Mouse (Mus musculus) embryonic facial prominence, embryonic 15.5 days (tissue): ENCODE measurements around the gene Zfp991. TPM values are rescaled to one million over a fixed set of nuclear protein-coding genes. Genes with fewer than 3 reads are reported as not detected.
A peak's percentile ranks its signal among the peaks of the same experiment; 100 is the strongest.
"Not testable (repeated sequence)": the region's sequence is repeated elsewhere in the genome, so short reads cannot be mapped to it uniquely, and the experiment has no call there.

Experiments
- ATAC-seq: fragments of 200-750 bp; cut with Nextera tagmentation; 2 replicates; pipeline ENCODE4 v1.8.0; 2017; ENCODE audit warnings: low read depth, moderate TSS enrichment; ENCODE audit not compliant: insufficient number of reproducible peaks, low FRiP score, low TSS enrichment
- H3K27ac ChIP-seq: fragments of 300-500 bp; sonication (generic); replicated peaks from 2 replicates; pipeline ENCODE4 v1.5.1; 2015; ENCODE audit warnings: mild to moderate bottlenecking, inconsistent platforms
- H3K27me3 ChIP-seq: fragments of 300-500 bp; sonication (generic); 2 replicates; pipeline ENCODE4 v1.6.1; 2015; ENCODE audit warnings: inconsistent platforms
- H3K36me3 ChIP-seq: fragments of 300-500 bp; sonication (generic); 2 replicates; pipeline ENCODE4 v1.6.1; 2015; ENCODE audit warnings: mild to moderate bottlenecking, inconsistent platforms
- H3K4me1 ChIP-seq: fragments of 300-500 bp; sonication (generic); 2 replicates; pipeline ENCODE4 v1.6.1; 2015; ENCODE audit warnings: inconsistent platforms
- H3K4me2 ChIP-seq: fragments of 300-500 bp; sonication (generic); replicated peaks from 2 replicates; pipeline ENCODE4 v1.6.1; 2015; ENCODE audit warnings: mild to moderate bottlenecking, inconsistent platforms
- H3K4me3 ChIP-seq: fragments of 300-500 bp; sonication (generic); replicated peaks from 2 replicates; pipeline ENCODE4 v1.5.1; 2015; ENCODE audit warnings: mild to moderate bottlenecking, inconsistent platforms
- H3K9ac ChIP-seq: fragments of 300-500 bp; sonication (generic); 2 replicates; pipeline ENCODE4 v1.6.1; 2015; ENCODE audit warnings: inconsistent platforms
- H3K9me3 ChIP-seq: fragments of 300-500 bp; sonication (generic); replicated peaks from 2 replicates; pipeline ENCODE4 v1.6.1; 2016; ENCODE audit warnings: inconsistent platforms
- WGBS: fragments of 180-500 bp; shearing (Covaris S2); methylation state at CpG from one replicate; pipeline ENCODE4 v1.1.7; 2015; 5-methylcytosine and 5-hydroxymethylcytosine counted together
- polyA plus RNA-seq: library from polyadenylated mRNA; unstranded; fragments of >200 nt; fragmentation: Nextera tagmentation; extraction: Ambion mirVana; gene quantifications from 2 replicates; pipeline ENCODE4 v1.2.1, GENCODE M21; 2015

The Zfp991 gene
- polyA plus RNA-seq, 1 experiment from 2014 or later = 4.9 TPM

DNA sequence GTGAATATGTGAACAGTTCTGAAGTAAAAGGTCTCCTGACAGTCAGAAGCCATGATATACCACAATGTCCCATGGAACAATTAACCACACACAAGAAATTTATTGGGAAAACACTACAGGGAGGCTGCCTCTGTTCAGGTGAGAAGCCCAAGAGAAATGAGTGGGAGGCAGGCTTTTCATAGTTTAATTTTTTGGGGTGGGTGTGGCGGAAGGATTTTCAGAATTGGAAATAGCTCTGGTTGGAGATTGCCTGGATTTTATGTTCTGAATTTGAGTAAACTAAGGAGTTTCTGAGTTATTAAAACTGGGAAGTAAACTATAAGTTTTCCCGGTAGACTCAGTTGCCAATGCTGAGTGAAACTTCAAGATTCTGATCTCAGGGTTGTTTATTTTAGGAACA, 4.7 kb upstream of the Zfp991 start:
- H3K4me1 ChIP-seq, H3K27me3 ChIP-seq, H3K27ac ChIP-seq, ATAC-seq, H3K36me3 ChIP-seq, H3K4me3 ChIP-seq, H3K4me2 ChIP-seq, H3K9ac ChIP-seq: not testable (repeated sequence)
- H3K9me3 ChIP-seq = peaks cover 16% of the 10 kb centered on the region
- 75% methylated on average over 2 of the region's 2 CpGs for WGBS

DNA sequence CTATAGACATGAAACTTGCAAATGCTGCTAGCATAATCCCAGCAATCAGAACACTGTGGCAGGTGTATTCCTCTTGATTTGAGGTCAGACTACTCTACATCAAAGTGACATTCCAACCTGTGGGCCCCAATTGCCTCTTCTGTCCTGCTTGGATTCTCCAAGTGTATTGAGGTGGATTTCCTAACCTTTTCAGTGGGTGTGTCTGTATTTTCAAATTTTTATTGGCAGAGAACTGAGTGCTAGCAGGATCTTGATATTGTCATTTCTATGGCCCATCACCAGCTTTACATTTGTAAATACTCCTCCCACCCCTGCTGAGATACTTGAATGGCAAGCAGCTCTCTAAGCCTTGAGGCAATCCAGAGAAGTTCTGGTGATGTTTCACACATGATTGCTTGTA, 3.7 kb upstream of the Zfp991 start:
- H3K9ac ChIP-seq, ATAC-seq, H3K4me3 ChIP-seq, H3K27me3 ChIP-seq, H3K36me3 ChIP-seq, H3K27ac ChIP-seq, H3K4me2 ChIP-seq, H3K4me1 ChIP-seq: not testable (repeated sequence)
- H3K9me3 ChIP-seq = peaks cover 16% of the 10 kb centered on the region

DNA sequence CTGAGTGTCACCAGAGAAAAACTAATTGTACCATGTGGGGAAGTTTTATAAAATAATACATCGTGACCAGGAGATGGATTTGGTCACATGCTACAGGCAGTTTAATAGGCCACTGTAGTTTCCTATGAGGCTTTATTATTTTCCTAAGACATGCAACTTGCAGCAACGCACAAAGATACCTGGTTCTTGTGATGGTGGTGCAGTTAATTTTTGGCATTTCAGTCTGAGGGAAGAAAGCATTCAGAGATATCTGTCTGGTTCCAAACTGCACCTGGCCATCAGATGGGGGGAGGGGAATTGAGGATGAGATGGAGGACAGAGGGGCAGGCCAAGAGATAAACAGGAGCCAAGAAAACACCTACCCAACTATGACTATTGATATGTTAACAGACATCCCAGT, 1.8 kb downstream of the Zfp991 start:
- 55% methylated on average over 2 of the region's 2 CpGs for WGBS

DNA sequence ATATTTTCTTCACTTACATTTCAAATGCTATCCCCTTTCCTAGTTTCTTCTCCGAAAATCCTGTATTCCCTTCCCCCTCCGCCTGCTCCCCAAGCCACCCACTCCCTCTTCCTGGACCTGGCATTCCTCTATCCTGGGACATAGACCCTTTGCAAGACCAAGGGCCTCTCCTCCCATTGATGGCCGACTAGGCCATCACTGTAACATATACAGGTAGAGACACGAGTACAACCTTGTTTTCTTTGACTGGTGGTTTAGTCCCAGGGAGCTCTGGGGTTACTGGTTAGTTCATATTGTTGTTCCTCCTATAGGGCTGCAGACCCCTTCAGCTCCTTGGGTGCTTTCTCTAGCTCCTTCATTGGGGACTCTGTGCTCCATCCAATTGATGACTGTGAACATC, 9.9 kb downstream of the Zfp991 start:
- 65% methylated on average over 4 of the region's 4 CpGs for WGBS
- peak; percentile 63; the same call in 1 of the 2 replicates for ATAC-seq

More for the DNA sequence above, 1.8 kb downstream of the Zfp991 start:
- not testable (repeated sequence) for H3K9me3 ChIP-seq, H3K27me3 ChIP-seq, ATAC-seq, H3K27ac ChIP-seq, H3K36me3 ChIP-seq, H3K4me2 ChIP-seq, H3K4me3 ChIP-seq, H3K9ac ChIP-seq, H3K4me1 ChIP-seq

DNA sequence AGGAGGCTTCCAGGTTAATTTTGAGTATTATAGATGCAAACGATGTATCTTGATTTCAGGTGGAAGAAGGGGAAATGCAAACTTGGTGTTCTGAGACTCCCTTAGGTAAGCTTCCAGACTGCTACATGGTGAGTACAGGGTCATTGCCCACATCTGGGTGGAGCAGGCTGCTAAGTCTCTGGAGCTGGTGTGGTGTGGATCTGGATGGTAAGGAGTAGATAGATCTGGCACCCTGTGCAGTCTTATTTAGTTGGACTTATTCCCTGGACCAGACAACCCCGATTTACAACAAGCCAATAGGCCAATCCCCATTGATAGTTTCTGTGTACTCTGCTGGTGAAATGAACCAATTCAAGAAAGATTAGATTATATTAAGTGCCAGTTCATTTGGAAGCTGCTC, 33.4 kb downstream of the Zfp991 start:
- WGBS = 94% methylated on average over 2 of the region's 2 CpGs
- not testable (repeated sequence) for H3K9ac ChIP-seq, H3K9me3 ChIP-seq, ATAC-seq, H3K4me1 ChIP-seq, H3K4me3 ChIP-seq, H3K36me3 ChIP-seq, H3K4me2 ChIP-seq, H3K27ac ChIP-seq, H3K27me3 ChIP-seq

More for the DNA sequence above, 9.9 kb downstream of the Zfp991 start:
- H3K4me2 ChIP-seq, H3K4me1 ChIP-seq, H3K27ac ChIP-seq, H3K9ac ChIP-seq, H3K27me3 ChIP-seq, H3K4me3 ChIP-seq, H3K36me3 ChIP-seq, H3K9me3 ChIP-seq: not testable (repeated sequence)

DNA sequence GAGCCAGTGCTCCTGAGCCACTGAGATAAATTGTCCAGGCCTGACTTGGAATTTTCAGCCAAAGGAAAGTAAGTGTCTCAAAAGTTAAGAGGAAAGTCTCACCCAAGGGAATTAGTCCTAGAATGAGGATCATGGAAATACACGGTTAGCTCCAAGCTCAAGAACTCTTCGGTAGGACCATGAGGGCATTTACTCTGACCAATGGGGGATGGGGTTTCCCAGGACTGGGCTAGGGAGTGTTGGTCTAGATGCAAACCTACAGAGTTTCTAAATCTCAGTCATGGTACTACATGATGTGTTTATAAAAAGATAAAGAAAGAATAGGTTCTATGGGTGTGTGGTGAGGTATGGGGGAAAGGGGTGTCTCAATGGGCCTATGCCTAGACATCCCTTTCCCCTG, 38.7 kb downstream of the Zfp991 start:
- not testable (repeated sequence) for ATAC-seq, H3K27ac ChIP-seq
- WGBS = 90% methylated on average over 2 of the region's 2 CpGs

DNA sequence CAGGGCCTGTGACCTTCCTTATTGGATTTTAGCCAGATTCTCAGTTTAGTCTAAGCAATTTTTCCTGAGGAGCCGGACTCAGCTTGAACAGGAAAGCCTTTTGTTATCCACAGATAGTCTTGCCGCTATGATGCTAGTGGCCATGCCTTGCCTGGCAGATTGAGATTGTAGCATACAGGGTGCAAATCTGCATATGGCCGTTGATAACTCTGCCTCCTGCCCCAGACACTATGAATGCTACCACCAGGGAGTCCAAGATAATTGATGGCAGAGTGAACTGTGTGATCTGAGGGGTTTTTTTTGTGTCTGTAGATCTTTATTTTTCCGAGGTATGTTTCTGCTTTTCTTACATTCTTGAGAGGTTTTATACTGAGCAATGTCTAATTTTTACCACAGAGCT, 39.7 kb downstream of the Zfp991 start:
- H3K9ac ChIP-seq, H3K9me3 ChIP-seq, H3K4me1 ChIP-seq, H3K4me3 ChIP-seq, H3K4me2 ChIP-seq, H3K36me3 ChIP-seq, H3K27me3 ChIP-seq, H3K27ac ChIP-seq: not testable (repeated sequence)
- ATAC-seq = 0 out of 2 replicates have a peak, but pooled peaks have one; percentile 48
- 50% methylated on average over 1 of the region's 4 CpGs for WGBS

More for the DNA sequence above, 38.7 kb downstream of the Zfp991 start:
- H3K27me3 ChIP-seq, H3K4me2 ChIP-seq, H3K9ac ChIP-seq, H3K4me3 ChIP-seq, H3K36me3 ChIP-seq, H3K4me1 ChIP-seq, H3K9me3 ChIP-seq: not testable (repeated sequence)

DNA sequence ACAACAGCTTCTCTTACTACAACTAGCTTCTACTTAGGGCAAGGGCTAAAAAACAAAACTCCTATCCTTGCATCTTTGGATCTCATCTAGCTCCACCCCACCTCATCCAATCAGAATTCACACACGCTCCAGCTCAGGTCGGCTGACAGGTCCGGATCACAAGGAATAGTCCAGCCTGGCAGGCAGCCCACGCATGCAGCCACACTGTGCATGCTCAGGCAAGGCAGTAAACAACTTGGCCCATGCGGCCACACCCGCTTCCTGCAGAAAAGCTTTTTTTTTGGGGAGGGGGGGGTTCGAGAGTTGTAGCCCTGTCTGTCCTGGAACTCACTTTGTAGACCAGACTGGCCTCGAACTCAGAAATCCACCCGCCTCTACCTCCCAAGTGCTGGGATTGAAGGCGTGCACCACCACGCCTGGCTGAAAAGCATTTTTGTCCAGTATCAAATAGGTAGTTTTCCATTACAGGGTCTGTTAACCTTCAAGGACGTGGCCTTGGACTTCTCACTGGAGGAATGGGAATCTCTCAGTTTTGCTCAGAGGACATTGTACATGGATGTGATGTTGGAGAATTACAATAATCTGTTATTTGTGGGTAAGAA, 44.5 kb downstream of the Zfp991 start:
- not testable (repeated sequence) for H3K27me3 ChIP-seq, H3K36me3 ChIP-seq, H3K4me1 ChIP-seq, H3K9me3 ChIP-seq, H3K4me2 ChIP-seq, H3K27ac ChIP-seq, H3K4me3 ChIP-seq, H3K9ac ChIP-seq
- WGBS = 87% methylated on average over 10 of the region's 12 CpGs
- peak; percentile 71; the same call in 1 of the 2 replicates for ATAC-seq

DNA sequence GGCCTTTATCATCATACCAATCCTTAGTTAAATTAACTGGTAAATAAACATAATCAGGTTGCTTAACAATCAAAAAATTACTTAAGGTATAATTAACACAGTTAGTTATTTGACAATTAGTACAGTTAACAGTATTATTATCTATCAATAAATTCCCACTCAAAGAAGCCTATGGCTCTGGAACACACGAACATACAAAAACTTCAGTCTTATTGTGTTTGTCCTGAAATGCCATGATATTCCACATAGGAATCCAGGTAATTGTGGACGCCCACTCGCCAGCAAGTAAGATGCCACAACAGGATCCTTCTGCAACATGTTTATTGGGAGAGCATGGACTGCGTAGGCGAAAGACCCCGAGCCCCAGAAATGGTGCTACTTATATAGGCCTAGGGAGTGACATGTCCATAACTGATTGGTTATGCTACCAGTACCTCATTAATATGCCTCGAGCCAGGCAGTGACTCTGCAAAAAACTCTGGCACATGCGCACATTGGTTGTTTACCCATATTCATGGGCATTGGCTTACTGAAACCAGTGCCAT, 49.4 kb downstream of the Zfp991 start:
- 95% methylated on average over 8 of the region's 8 CpGs for WGBS

DNA sequence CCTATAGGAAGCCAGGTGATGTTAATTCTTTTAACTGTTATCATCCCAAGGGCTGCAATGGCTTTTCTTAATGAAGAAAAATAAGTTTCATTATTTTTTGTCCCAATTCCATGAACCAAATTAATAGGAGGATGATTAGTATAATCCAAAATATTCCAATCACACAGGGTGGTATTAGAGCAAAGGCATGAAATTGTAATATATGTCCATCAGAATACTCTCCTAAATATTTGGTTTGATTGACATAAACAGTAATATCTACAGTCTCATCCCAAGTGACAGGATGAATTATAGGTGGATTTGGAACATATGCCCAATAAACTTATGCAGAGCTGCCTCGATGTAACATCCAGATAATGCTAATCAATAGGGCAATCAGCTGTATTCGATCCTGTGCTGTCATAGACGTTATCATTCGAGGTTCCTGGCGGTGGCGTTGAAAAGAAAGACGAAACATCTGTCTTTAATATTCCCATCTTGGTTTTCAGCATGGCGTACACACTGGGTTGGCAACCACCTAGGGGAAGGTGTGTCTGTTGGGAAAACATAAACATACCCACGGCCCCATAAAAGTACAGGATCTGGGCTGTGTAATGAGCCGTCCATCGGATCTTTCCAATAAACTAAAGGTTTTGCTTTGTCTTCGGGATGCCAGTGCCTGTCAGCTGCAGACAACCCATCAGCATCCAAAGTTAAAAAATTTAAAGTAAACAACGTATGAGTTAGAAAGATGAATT, 50.3 kb downstream of the Zfp991 start:
- not testable (repeated sequence) for H3K27ac ChIP-seq, H3K9me3 ChIP-seq, H3K4me3 ChIP-seq, H3K9ac ChIP-seq, H3K36me3 ChIP-seq, H3K4me2 ChIP-seq, H3K27me3 ChIP-seq, H3K4me1 ChIP-seq
- ATAC-seq = peak; percentile 69; the same call in 1 of the 2 replicates
- no CpG with 5 or more reads among the region's 13 CpGs for WGBS

More for the DNA sequence above, 49.4 kb downstream of the Zfp991 start:
- not testable (repeated sequence) for H3K4me2 ChIP-seq, H3K27me3 ChIP-seq, H3K9me3 ChIP-seq, H3K4me3 ChIP-seq, H3K9ac ChIP-seq, H3K36me3 ChIP-seq, H3K27ac ChIP-seq, H3K4me1 ChIP-seq
- 0 out of 2 replicates have a peak, but pooled peaks have one; percentile 18 for ATAC-seq

DNA sequence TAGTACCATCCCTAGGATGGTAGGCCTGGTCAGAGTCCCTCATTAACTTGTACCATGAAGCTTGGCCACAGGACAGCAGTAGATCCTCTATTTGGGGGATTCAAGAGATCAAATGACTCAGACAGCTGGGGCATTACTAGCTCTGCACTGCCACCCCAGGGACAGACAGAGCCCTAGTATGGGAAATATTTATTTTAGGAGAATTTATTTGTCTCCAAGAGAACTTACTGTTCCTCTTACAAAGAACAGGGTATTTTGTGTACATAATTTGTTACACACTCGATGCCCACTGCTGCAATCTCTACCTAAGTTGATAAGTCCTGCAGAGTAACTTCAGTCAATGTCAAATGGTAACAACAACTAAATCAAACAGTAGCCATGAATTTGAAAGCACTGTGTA, 55.0 kb downstream of the Zfp991 start:
- H3K9me3 ChIP-seq = peaks cover 14% of the 10 kb centered on the region
- H3K4me1 ChIP-seq, H3K36me3 ChIP-seq, H3K4me3 ChIP-seq, H3K4me2 ChIP-seq, H3K9ac ChIP-seq, H3K27ac ChIP-seq, H3K27me3 ChIP-seq: not testable (repeated sequence)
- peak; percentile 45; the same call in 1 of the 2 replicates for ATAC-seq
- 79% methylated on average over 1 of the region's 1 CpGs for WGBS
